Comparison of ENCODE assay signal across 8 mouse cellular contexts in the genomic region with DNA sequence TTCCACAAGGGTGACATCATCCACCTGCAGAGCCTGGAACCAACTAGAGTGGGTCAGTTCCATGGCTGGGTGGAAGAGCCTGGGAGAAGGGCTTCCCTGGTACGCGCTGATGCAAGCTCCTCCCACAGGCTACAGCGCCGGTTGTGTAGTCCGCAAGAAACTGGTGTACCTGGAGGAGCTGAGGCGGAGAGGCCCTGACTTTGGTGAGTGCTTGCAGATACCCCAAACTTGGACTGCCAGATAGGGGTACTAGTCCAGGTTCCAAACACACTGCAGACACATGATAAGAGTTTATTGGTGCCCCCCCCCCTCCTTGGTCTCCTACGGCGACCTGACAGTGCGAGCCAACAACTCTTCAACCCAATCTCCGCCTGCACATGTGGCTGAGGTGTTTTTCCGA. TPM values are rescaled to one million over a fixed set of nuclear protein-coding genes. Genes with fewer than 3 reads are reported as not detected.
DNase-seq lines count a peak whose midpoint lies in the region; ATAC-seq lines count a peak whose summit lies in the region.

No protein-coding gene starts in this region.

- peaks cover 13% of the 10 kb centered on the region for H3K27me3 ChIP-seq in embryonic facial prominence, embryonic 14.5 days (replicated peaks; ENCODE audit: control insufficient read depth, insufficient read depth, low read length)
- H3K27me3 ChIP-seq in midbrain, embryonic 16.5 days (ENCODE audit: control insufficient read depth, insufficient read depth, low read depth, low read length): peaks cover 22% of the 10 kb centered on the region

- H3K9ac ChIP-seq in embryonic facial prominence, embryonic 14.5 days (ENCODE audit: low read depth, low read length): peak overlapping the region; percentile 61
- H3K9ac ChIP-seq in midbrain, embryonic 16.5 days (ENCODE audit: low read depth, low read length): no peak overlapping the region; the same call in 1 of the 2 replicates

- peak; percentile 37; the same call in 1 of the 2 replicates for ATAC-seq in embryonic facial prominence, embryonic 14.5 days (ENCODE audit: low read depth)
- no peak for ATAC-seq in midbrain, embryonic 16.5 days
- ATAC-seq in activated CD4-positive, CD25-positive, alpha-beta regulatory T cell, adult 4 months: no peak

- DNase-seq in kidney, adult 18-20 months: peak; percentile 16
- DNase-seq in kidney, adult 8-10 months: no peak
- peak; percentile 14 for DNase-seq in embryonic facial prominence, embryonic 14.5 days (ENCODE audit: low spot score)
- DNase-seq in kidney, postnatal 14 days: peak; percentile 10
- DNase-seq in T-cell, adult 2 months (ENCODE audit: low spot score): no peak
- DNase-seq in cerebellum, adult 9-10 months: no peak

- H3K4me2 ChIP-seq in embryonic facial prominence, embryonic 14.5 days (ENCODE audit: low read depth, low read length): peak overlapping the region; percentile 80
- peak overlapping the region; percentile 79 for H3K4me2 ChIP-seq in midbrain, embryonic 16.5 days (ENCODE audit: low read length)

- H3K27ac ChIP-seq in embryonic facial prominence, embryonic 14.5 days (replicated peaks; ENCODE audit: low read depth, low read length): no peak overlapping the region
- no peak overlapping the region for H3K27ac ChIP-seq in midbrain, embryonic 16.5 days (ENCODE audit: low read length)

- H3K36me3 ChIP-seq in embryonic facial prominence, embryonic 14.5 days (ENCODE audit: control insufficient read depth, insufficient read depth, low read length): no peaks in the 10 kb centered on the region
- no peaks in the 10 kb centered on the region for H3K36me3 ChIP-seq in midbrain, embryonic 16.5 days (ENCODE audit: control insufficient read depth, insufficient read depth, low read length)

- 3% methylated on average over 11 of the region's 11 CpGs for WGBS in embryonic facial prominence, embryonic 14.5 days
- 2% methylated on average over 11 of the region's 11 CpGs for WGBS in midbrain, embryonic 16.5 days

- no peaks in the 10 kb centered on the region for H3K4me1 ChIP-seq in embryonic facial prominence, embryonic 14.5 days (ENCODE audit: control insufficient read depth, insufficient read depth, low read length)
- peaks cover 6% of the 10 kb centered on the region for H3K4me1 ChIP-seq in midbrain, embryonic 16.5 days (ENCODE audit: control insufficient read depth, insufficient read depth, low read length)

- H3K4me3 ChIP-seq in embryonic facial prominence, embryonic 14.5 days (ENCODE audit: low read depth, low read length): peak overlapping the region; percentile 46
- H3K4me3 ChIP-seq in midbrain, embryonic 16.5 days (ENCODE audit: low read depth, low read length): peak overlapping the region; percentile 41

- no peaks in the 10 kb centered on the region for H3K9me3 ChIP-seq in embryonic facial prominence, embryonic 14.5 days (ENCODE audit: control insufficient read depth, low read length)
- H3K9me3 ChIP-seq in midbrain, embryonic 16.5 days (replicated peaks; ENCODE audit: control insufficient read depth, low read length, poor library complexity, severe bottlenecking): no peaks in the 10 kb centered on the region

RNA-seq across cellular contexts. Expression of gene Alkbh5, which starts 27.2 kb away (rescaled TPM):
- polyA plus RNA-seq in embryonic facial prominence, embryonic 14.5 days (2014; fragmentation: Nextera tagmentation; extraction: Ambion mirVana): 29.3 and 30.1 TPM in 2 replicates
- polyA plus RNA-seq in midbrain, embryonic 16.5 days (2015; fragmentation: Nextera tagmentation; extraction: Ambion mirVana): 20.3 and 22.6 TPM in 2 replicates
- 10 to 100 TPM; 31.4 to 40.9 TPM for polyA plus RNA-seq in activated CD4-positive, CD25-positive, alpha-beta regulatory T cell, adult 4 months (2017; shearing (Covaris generic))

RNA-seq across cellular contexts. Expression of gene Myo15, which starts 39.8 kb away (rescaled TPM):
- 0.24 and 0.43 TPM in 2 replicates for polyA plus RNA-seq in embryonic facial prominence, embryonic 14.5 days (2014; fragmentation: Nextera tagmentation; extraction: Ambion mirVana)
- polyA plus RNA-seq in midbrain, embryonic 16.5 days (2015; fragmentation: Nextera tagmentation; extraction: Ambion mirVana): 0.08 and 0.16 TPM in 2 replicates
- under 1 TPM in 1 of 2 experiments, not detected in 1; 0.03 TPM for polyA plus RNA-seq in activated CD4-positive, CD25-positive, alpha-beta regulatory T cell, adult 4 months (2017; shearing (Covaris generic))

RNA-seq across cellular contexts. Expression of gene Drg2, which starts 54.6 kb away (rescaled TPM):
- 95.2 and 110 TPM in 2 replicates for polyA plus RNA-seq in embryonic facial prominence, embryonic 14.5 days (2014; fragmentation: Nextera tagmentation; extraction: Ambion mirVana)
- polyA plus RNA-seq in midbrain, embryonic 16.5 days (2015; fragmentation: Nextera tagmentation; extraction: Ambion mirVana): 90.8 and 91.5 TPM in 2 replicates
- 10 to 100 TPM; 49.7 to 57.8 TPM for polyA plus RNA-seq in activated CD4-positive, CD25-positive, alpha-beta regulatory T cell, adult 4 months (2017; shearing (Covaris generic))

Comparison
In these comparisons a context has a peak if more than half of its experiments do, and no peak if none do; other contexts are left out.
1. DNase-seq: peak in kidney, adult 18-20 months (single experiment), embryonic facial prominence, embryonic 14.5 days (single experiment) and kidney, postnatal 14 days (single experiment); none in kidney, adult 8-10 months (0 of 2), T-cell, adult 2 months (single experiment) and cerebellum, adult 9-10 months (single experiment).